Mouse (Mus musculus) embryonic fibroblast, embryonic 13.5 days (primary cell): ENCODE results near the gene Snrpa1. TPM values are rescaled to one million over a fixed set of nuclear protein-coding genes. Genes with fewer than 3 reads are reported as not detected.
A peak's percentile ranks its signal among the peaks of the same experiment; 100 is the strongest.
"Not testable (repeated sequence)": the region's sequence is repeated elsewhere in the genome, so short reads cannot be mapped to it uniquely, and the experiment has no call there.

Experiments
- H3K27ac ChIP-seq: 2 replicates; pipeline ENCODE4 v1.5.1; 2012; ENCODE audit warnings: low read length, control low read depth, inconsistent platforms; ENCODE audit not compliant: insufficient read depth
- H3K4me1 ChIP-seq: 2 replicates; pipeline ENCODE4 v1.6.1; 2011; ENCODE audit warnings: low read length; ENCODE audit not compliant: control insufficient read depth, insufficient read depth
- H3K4me3 ChIP-seq: 2 replicates; pipeline ENCODE4 v1.5.1; 2011; ENCODE audit warnings: mild to moderate bottlenecking, control low read depth, low read length; ENCODE audit not compliant: insufficient read depth
- CTCF ChIP-seq: IDR thresholded peaks from 2 replicates; pipeline ENCODE4 v1.5.1; 2011; ENCODE audit warnings: mild to moderate bottlenecking, control low read depth, low read length, moderate library complexity, borderline replicate concordance; ENCODE audit not compliant: insufficient read depth
- POLR2A ChIP-seq: IDR thresholded peaks from 2 replicates; pipeline ENCODE4 v1.6.1; 2011; ENCODE audit warnings: low read depth, mild to moderate bottlenecking, control low read depth, low read length, moderate library complexity
- polyA plus RNA-seq: library from polyadenylated mRNA; stranded (reverse); fragments of >200 nt; gene quantifications from 2 replicates; pipeline ENCODE4 v1.2.4, GENCODE M21; 2011; ENCODE audit warnings: low read depth; ENCODE audit not compliant: missing spikeins, insufficient read length

Gene Snrpa1
- polyA plus RNA-seq, 1 experiment = 49.6 TPM

DNA sequence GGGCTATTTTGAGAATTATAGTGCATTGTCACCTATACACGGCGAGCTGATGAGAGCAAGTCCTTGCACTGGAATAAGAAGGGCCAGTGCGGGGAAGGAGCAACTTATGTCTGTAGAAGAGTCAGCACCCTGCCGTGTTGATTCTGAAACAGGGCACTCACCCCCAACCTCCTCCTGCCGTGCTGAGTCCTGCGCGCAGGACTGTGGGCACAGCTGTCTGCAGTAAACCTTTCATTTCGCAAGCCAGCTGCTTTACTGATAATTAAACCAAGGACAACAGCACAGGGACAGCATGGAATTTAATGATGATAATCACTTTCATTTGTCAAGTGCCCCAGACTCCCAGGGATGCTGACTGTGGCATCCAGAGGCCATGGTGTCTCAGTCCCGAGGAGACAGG is 14.2 kb upstream of the Snrpa1 start:
- Histone ChIP-seq H3K27ac (no peak overlapping the region), H3K4me1 (no peaks in the 10 kb centered on the region), H3K4me3 (no peak overlapping the region)
- TF ChIP-seq POLR2A (no peak), CTCF (no peak)

GRCm38 (mm10) chr7:66046921-66047918 is 11.6 kb upstream of the Snrpa1 start:
- Histone ChIP-seq H3K4me1 (no peaks in the 10 kb centered on the region), H3K4me3 (no peak overlapping the region), H3K27ac (no peak overlapping the region)
- TF ChIP-seq POLR2A = no peak
- TF ChIP-seq CTCF = no peak

- Histone ChIP-seq H3K4me3 (no peak overlapping the region), H3K27ac (no peak overlapping the region), H3K4me1 (no peaks in the 10 kb centered on the region)
- no peak for TF ChIP-seq POLR2A
- no peak for TF ChIP-seq CTCF
Measured at GRCm38 (mm10) chr7:66047975-66048374, 10.8 kb upstream of the Snrpa1 start.

- Histone ChIP-seq H3K27ac (no peak overlapping the region), H3K4me1 (no peaks in the 10 kb centered on the region), H3K4me3 (no peak overlapping the region)
- TF ChIP-seq POLR2A (no peak), CTCF (no peak)
Measured at GRCm38 (mm10) chr7:66048446-66049230, 10.2 kb upstream of the Snrpa1 start.

DNA sequence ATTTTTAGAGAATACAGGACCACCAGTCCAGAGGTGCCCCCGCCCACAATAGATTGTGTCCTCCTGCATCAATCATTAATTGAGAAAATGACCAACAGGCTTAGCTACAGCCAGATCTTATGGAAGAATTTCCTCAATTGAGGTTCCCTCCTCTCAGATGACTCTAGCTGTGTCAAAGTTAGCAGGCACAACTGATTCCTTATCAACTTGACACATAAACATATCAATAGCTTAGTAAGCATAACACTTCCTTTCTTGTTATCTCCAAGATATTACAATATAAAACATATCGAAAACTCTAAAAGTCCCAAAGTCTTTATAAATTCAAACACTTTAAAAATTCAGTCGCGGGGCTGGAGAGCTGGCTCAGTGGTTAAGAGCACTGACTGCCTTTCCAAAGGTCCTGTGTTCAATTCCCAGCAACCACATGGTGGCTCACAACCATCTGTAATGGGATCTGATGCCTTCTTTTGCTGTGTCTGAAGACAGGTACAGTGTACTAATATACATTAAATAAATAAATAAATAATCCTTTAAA is 4.8 kb upstream of the Snrpa1 start:
- TF ChIP-seq POLR2A (no peak), CTCF (no peak)
- Histone ChIP-seq H3K4me1 (no peaks in the 10 kb centered on the region), H3K27ac (no peak overlapping the region), H3K4me3 (no peak overlapping the region)

- H3K27ac ChIP-seq, H3K4me1 ChIP-seq, H3K4me3 ChIP-seq: not testable (repeated sequence)
Measured at GRCm38 (mm10) chr7:66055356-66055755, 3.4 kb upstream of the Snrpa1 start.

GRCm38 (mm10) chr7:66060066-66060956 is 1.5 kb downstream of the Snrpa1 start:
- Histone ChIP-seq H3K4me1 (no peaks in the 10 kb centered on the region; the same call in 1 of the 2 replicates), H3K4me3 (peak overlapping the region; percentile 77), H3K27ac (no peak overlapping the region)
- no peak for TF ChIP-seq CTCF
- TF ChIP-seq POLR2A = peak; percentile 96

- H3K4me1 ChIP-seq = no peaks in the 10 kb centered on the region; the same call in 1 of the 2 replicates
- peak overlapping the region; percentile 77 for H3K4me3 ChIP-seq
- H3K27ac ChIP-seq = no peak overlapping the region
- TF ChIP-seq POLR2A = no peak
- no peak for TF ChIP-seq CTCF
Measured at GRCm38 (mm10) chr7:66061057-66061456, 2.3 kb downstream of the Snrpa1 start.

GRCm38 (mm10) chr7:66076411-66076810 is 17.6 kb downstream of the Snrpa1 start:
- TF ChIP-seq CTCF = no peak
- no peak for TF ChIP-seq POLR2A
- Histone ChIP-seq H3K4me1 (peaks cover 10% of the 10 kb centered on the region), H3K4me3 (no peak overlapping the region), H3K27ac (no peak overlapping the region)
